Mouse (Mus musculus) testis, postnatal 10 days (tissue): ENCODE results near the gene Sec14l2.
"Not testable (repeated sequence)": the region's sequence is repeated elsewhere in the genome, so short reads cannot be mapped to it uniquely, and the experiment has no call there.

Source experiments
- DNase-seq: peaks from one replicate; pipeline ENCODE4 v3.0.0; 2021; ENCODE audit warnings: low spot score

Gene Sec14l2

GRCm38 (mm10) chr11:4133450-4133849 lies 10.2 kb upstream of the Sec14l2 start:
- no peak for DNase-seq

DNA sequence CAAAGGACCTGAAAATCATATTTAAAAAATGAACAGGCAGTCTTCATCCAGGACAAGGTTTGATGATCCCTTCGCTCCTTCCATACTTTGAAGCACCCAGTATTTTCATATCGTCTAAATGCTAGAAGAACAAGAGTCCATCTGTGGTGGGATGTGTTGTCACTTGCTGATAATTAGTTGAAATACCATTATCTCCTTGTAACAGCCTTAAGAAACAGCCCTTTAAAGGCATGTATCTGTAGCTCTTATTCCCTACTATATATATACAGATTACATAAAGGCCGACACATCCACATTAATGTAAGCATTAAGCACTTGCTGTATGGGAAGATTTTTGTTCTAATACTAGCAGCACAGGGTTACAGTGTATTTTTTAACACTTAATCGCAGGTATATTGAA lies 5.2 kb upstream of the Sec14l2 start:
- not testable (repeated sequence) for DNase-seq

DNA sequence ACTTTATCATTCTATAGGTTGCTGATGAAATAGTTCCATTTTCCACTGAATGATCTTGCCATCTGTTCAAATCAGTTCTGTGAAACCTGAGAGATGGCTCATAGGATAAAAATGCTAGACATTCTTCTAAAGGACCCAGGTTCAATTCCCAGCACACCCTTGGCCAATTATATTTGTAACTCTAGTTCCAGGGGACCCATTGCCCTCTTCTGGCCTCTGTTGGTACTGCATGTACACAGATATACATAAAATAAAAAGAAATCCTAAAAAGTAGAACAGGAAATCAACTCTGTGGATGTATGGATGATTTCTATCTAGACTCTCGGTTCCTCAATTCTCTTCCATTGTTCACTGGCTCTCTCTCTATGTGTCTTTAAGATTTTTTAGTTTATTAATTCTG lies 3.8 kb upstream of the Sec14l2 start:
- DNase-seq: no peak

- DNase-seq: peak; percentile 73
Observed at GRCm38 (mm10) chr11:4123922-4124321, 707 bp upstream of the Sec14l2 start.

GRCm38 (mm10) chr11:4122226-4122625 lies 989 bp downstream of the Sec14l2 start:
- DNase-seq: no peak

DNA sequence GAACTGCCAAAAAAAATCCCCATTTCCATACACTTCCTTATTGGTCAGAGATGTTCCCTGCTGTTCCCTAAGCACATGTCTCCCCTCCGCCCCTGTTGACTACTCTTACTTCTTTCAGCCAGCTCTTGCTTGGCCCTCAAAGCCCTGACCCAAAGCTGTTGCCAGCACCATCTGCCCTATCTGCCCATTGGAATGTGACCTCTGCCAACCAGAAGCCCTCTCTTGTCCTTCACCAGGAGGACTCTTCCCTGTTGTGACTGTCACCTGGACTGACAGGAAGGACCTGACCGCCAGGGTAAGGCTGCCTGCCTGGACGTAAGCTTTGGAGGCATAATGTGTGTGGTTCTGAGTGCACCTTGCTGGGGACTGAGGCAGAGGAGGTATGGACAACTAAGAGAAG lies 1.5 kb downstream of the Sec14l2 start:
- DNase-seq: no peak

DNA sequence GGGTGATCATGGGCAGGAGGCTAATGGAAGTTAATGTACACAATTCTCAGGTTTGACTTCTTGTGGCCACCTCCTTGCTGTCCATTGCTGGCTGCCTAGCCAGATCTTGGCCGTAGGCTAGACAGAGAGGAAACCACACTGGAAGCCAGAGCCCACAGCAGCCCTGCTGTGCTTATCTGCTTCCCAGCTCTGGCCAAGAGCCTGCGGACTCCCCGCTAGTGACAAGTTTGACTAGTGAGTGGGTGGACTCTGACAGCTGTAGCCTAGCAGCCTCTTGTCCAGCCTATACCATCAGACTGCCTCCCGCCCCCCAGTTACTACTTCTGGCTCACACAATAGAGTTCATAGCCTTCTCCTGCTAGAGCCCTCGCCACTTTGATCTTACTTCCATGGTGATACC lies 3.6 kb downstream of the Sec14l2 start:
- no peak for DNase-seq

DNA sequence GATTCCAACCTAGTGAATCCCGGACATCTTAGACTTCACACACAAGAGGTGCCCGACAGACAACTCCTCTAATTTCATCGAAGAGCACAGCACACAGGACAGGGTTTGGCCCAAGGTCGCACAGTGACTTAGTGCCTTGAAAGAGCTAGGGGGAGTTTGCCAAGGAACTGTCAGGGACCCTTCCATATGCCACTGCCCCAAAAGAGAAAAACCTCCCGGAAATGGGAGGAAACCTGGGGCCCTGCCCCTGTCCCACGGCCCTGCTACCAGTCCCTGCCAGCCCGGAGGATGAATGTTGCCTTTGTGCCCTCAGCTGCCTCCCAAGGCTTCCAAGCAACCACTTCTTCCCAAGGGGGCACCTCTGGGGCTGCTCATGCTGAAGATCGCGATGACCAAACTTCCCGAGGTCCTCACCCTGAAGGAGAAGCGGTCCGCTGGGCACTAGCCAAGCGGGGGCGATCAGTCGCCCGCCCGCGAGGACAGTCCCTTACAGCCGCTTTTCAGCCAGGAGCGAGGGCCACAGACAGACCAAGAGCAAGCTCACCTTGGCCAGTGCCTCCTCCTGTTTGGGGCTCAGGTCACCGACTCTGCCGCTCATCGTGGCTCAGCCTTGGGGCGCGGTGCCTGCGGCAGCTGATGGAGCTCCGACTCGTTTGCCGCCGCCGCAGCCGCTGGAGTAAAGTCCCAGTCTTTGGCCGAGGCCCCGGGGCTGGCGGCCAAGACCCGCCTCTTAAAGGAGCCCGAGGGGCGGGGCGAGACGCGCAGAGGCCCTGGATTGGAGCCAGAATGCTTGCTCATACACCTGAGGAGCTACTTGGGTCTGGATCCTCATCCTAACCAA lies 4.9 kb downstream of the Sec14l2 start:
- DNase-seq: peak; percentile 79

GRCm38 (mm10) chr11:4117372-4118071 lies 5.7 kb downstream of the Sec14l2 start:
- DNase-seq: no peak

- DNase-seq: no peak
Observed at GRCm38 (mm10) chr11:4116458-4117141, 6.6 kb downstream of the Sec14l2 start.

DNA sequence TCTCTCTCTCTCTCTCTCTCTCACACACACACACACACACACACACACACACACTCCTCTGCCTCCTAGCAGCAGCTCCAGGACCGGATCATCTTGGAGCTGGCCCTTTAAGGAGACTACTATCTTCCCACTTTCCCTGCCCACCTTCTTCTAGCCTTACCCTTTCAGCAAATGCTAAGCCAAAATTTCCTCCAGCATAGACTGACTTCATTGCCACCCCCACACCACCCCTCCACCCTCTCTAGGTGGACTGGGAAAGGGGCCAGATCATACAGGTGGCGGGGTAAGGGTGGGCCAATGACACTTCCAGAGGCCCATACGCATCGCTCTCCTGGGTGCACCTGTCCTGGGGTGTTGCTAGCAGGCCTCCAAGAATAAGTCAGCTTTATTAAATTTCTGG lies 7.8 kb downstream of the Sec14l2 start:
- DNase-seq: no peak

DNA sequence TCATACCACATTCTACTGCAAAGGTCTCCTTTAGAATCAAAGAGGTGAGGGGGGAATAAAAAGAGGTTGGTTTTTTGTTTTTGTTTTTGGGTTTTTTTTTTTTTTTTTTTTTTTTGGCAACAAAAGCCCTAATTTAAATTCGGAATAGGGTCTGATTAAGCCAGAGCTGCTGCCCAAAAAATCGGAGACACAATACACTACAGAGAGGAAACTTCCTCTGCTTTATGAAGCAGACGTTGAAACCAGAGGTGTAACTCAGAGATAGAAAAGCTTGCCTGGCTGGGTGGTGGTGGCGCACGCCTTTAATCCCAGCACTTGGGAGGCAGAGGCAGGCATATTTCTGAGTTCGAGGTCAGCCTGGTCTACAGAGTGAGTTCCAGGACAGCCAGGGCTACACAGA lies 8.7 kb downstream of the Sec14l2 start:
- DNase-seq: not testable (repeated sequence)

- no peak for DNase-seq
Observed at GRCm38 (mm10) chr11:4113970-4114369, 9.2 kb downstream of the Sec14l2 start.

GRCm38 (mm10) chr11:4113496-4113895 lies 9.7 kb downstream of the Sec14l2 start:
- DNase-seq: no peak

GRCm38 (mm10) chr11:4112861-4113260 lies 10.4 kb downstream of the Sec14l2 start:
- DNase-seq: no peak

DNA sequence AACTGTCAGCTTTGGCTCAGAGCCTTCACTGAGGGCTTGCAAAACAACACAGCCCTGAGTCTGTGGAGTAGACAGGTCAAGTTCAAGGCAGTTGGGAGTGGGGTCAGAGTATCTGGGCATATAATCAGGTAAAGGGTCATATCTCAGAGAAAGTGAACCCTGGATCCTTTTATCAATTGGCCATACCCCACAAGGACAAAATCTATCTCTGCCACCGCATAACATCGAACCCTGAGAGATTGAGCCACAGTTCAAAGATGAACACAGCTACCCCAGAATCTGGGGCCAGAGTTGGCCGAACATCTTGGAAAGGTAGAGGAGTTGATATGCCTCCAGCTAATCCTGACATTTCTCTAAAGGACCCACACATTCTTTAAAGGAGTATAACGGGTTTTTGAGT lies 11.2 kb downstream of the Sec14l2 start:
- no peak for DNase-seq

- no peak for DNase-seq
Observed at GRCm38 (mm10) chr11:4108691-4109090, 14.5 kb downstream of the Sec14l2 start.

- not testable (repeated sequence) for DNase-seq
Observed at GRCm38 (mm10) chr11:4107901-4108300, 15.3 kb downstream of the Sec14l2 start.

GRCm38 (mm10) chr11:4105444-4105843 lies 17.8 kb downstream of the Sec14l2 start:
- no peak for DNase-seq

GRCm38 (mm10) chr11:4104989-4105388 lies 18.2 kb downstream of the Sec14l2 start:
- DNase-seq: no peak

GRCm38 (mm10) chr11:4103522-4103921 lies 19.7 kb downstream of the Sec14l2 start:
- no peak for DNase-seq

- no peak for DNase-seq
Observed at GRCm38 (mm10) chr11:4101851-4102250, 21.4 kb downstream of the Sec14l2 start.

DNA sequence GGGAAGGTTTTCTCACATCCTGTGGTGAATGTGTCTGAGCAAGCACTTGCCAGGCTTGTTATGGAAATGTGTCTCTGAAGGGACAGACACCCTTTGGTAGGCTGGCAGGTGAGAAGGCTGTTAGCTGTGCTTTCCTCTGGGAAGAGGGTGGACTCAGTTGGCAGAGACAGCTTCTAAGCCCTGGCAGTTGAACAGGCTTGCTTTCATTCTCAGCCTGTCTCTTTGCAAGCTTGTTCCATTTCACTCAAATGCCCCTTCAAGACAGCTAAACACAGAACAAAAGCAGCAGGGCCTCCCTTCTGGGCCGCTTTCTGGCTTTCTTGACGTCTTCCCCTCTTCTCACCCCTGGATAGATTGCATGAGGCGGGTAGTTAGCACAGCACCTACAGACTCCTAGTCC lies 23.8 kb downstream of the Sec14l2 start:
- DNase-seq: no peak
